Mouse (Mus musculus): ENCODE results near the gene Grpel1.

Grpel1 gene

GRCm38 (mm10) chr5:36510956-36511355 lies 46.2 kb downstream of the Grpel1 start:
- no peak for DNase-seq (ENCODE audit: low spot score in 2 of 2)

- no peak for DNase-seq (ENCODE audit: low spot score in 2 of 2)
These were observed 50.3 kb downstream of the Grpel1 start for GRCm38 (mm10) chr5:36515126-36515525.

- no peak for DNase-seq (ENCODE audit: low spot score in 2 of 2)
These were observed 50.8 kb downstream of the Grpel1 start for GRCm38 (mm10) chr5:36515558-36515957.

GRCm38 (mm10) chr5:36517596-36517995 lies 52.8 kb downstream of the Grpel1 start:
- DNase-seq (ENCODE audit: low spot score in 2 of 2): no peak

GRCm38 (mm10) chr5:36519751-36520150 lies 55.0 kb downstream of the Grpel1 start:
- no peak for DNase-seq (ENCODE audit: low spot score in 2 of 2)

GRCm38 (mm10) chr5:36522782-36523181 lies 58.0 kb downstream of the Grpel1 start:
- no peak for DNase-seq (ENCODE audit: low spot score in 2 of 2)

GRCm38 (mm10) chr5:36523219-36523703 lies 58.5 kb downstream of the Grpel1 start:
- DNase-seq (ENCODE audit: low spot score in 2 of 2): no peak
